Mouse (Mus musculus) small intestine, adult 2 months (tissue): ENCODE measurements around the gene Akr1c21. TPM values are rescaled to one million over a fixed set of nuclear protein-coding genes. Genes with fewer than 3 reads are reported as not detected.
A peak's percentile ranks its signal among the peaks of the same experiment; 100 is the strongest.

Experiments
- H3K27ac ChIP-seq: fragments of 200-500 bp; 2 replicates; pipeline ENCODE4 v1.5.1; 2012; ENCODE audit warnings: low read depth, low read length, control low read depth, inconsistent platforms; ENCODE audit not compliant: insufficient read depth
- H3K27me3 ChIP-seq: fragments of 200-500 bp; 2 replicates; pipeline ENCODE4 v1.6.1; 2012; ENCODE audit warnings: mild to moderate bottlenecking, moderate library complexity, low read length, inconsistent platforms; ENCODE audit not compliant: control insufficient read depth, insufficient read depth
- H3K36me3 ChIP-seq: fragments of 200-500 bp; 2 replicates; pipeline ENCODE4 v1.6.1; 2012; ENCODE audit warnings: mild to moderate bottlenecking, low read length, control low read depth, inconsistent platforms; ENCODE audit not compliant: control insufficient read depth, insufficient read depth
- H3K4me1 ChIP-seq: fragments of 200-500 bp; 2 replicates; pipeline ENCODE4 v1.6.1; 2012; ENCODE audit warnings: low read length, inconsistent platforms, mixed read lengths; ENCODE audit not compliant: control insufficient read depth, insufficient read depth, insufficient read length
- H3K4me3 ChIP-seq: fragments of 200-500 bp; 2 replicates; pipeline ENCODE4 v1.5.1; 2012; ENCODE audit warnings: low read depth, mild to moderate bottlenecking, control low read depth, inconsistent platforms, low read length, moderate library complexity
- CTCF ChIP-seq: fragments of 200-500 bp; IDR thresholded peaks from 2 replicates; pipeline ENCODE4 v1.5.1; 2012; ENCODE audit warnings: low read depth, mild to moderate bottlenecking, control low read depth, inconsistent platforms, low read length, moderate library complexity, mixed read lengths; ENCODE audit not compliant: insufficient replicate concordance, insufficient read length; ENCODE audit errors: extremely low read depth
- POLR2A ChIP-seq: fragments of 200-500 bp; IDR thresholded peaks from 2 replicates; pipeline ENCODE4 v1.6.1; 2012; ENCODE audit warnings: low read depth, mild to moderate bottlenecking, control low read depth, inconsistent platforms, low read length, moderate library complexity
- WGBS: fragments of 180-500 bp; shearing (Covaris S2); methylation state at CpG from one replicate; pipeline ENCODE4 v1.1.7; 2018; 5-methylcytosine and 5-hydroxymethylcytosine counted together
- polyA plus RNA-seq: library from polyadenylated mRNA; depleted of rRNA; stranded (reverse); fragments of >200 nt; gene quantifications from 2 replicates; pipeline ENCODE4 v1.2.3, GENCODE M21; 2012; rRNA removed

Akr1c21 gene
- polyA plus RNA-seq, 1 experiment, result not detected

DNA sequence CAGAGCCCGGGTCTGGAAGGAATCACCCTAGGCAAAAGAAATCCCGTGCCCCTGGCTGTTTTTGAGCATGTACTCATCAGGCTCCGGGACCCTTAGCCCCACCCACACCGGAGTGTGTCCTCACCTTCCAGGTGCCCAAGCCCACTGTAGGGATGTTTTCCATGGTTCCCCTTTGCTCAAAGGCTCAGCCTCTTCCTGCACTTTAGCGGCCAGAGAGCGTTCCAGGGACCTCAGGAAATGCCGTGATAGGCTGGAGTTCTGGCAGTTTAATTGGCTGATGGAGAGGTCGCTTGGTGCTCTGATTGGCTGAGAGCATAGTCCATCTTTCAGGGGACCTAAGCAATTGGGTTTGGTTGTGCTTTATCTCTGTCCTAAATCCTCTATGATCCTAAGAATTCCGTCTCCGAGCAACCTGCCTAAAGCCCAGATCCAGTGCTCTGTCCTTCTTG lies 35.1 kb downstream of the Akr1c21 start, which contains the start of gene Akr1e1:
Akr1e1 (minus strand) TSS at position 214 of the 449 bp plus-strand sequence.
- 5% methylated on average over 10 of the region's 10 CpGs for WGBS
- peaks cover 4% of the 10 kb centered on the region; the same call in 1 of the 2 replicates for H3K4me1 ChIP-seq
- peaks cover 2% of the 10 kb centered on the region; the same call in 1 of the 2 replicates for H3K36me3 ChIP-seq

GRCm38 (mm10) chr13:4610902-4611301 lies 37.0 kb downstream of the Akr1c21 start:
- Histone ChIP-seq H3K27ac (no peak overlapping the region), H3K4me3 (no peak overlapping the region), H3K36me3 (no peaks in the 10 kb centered on the region), H3K4me1 (peaks cover 4% of the 10 kb centered on the region; the same call in 1 of the 2 replicates), H3K27me3 (no peaks in the 10 kb centered on the region)
- TF ChIP-seq POLR2A, result no peak
- no peak for TF ChIP-seq CTCF

More for the DNA sequence above, 35.1 kb downstream of the Akr1c21 start, which contains the start of gene Akr1e1:
- Histone ChIP-seq H3K4me3 (peak within 1 kb of the TSS; percentile 89), H3K27me3 (no peaks in the 10 kb centered on the region), H3K27ac (peak within 1 kb of the TSS; percentile 39)
- TF ChIP-seq POLR2A, result peak; percentile 70
- no peak for TF ChIP-seq CTCF

Other genes with a start within 250 kb of the Akr1c21 start
- not detected in 2 replicates for gene Akr1c6, start 139.8 kb upstream of the Akr1c21 start, polyA plus RNA-seq
- not detected in 2 replicates for gene Akr1c20, start 50.7 kb upstream of the Akr1c21 start, polyA plus RNA-seq
- 0.56 and 0.67 TPM in 2 replicates for gene Akr1e1, start 35.1 kb downstream of the Akr1c21 start, polyA plus RNA-seq